Mouse (Mus musculus): ENCODE measurements around the gene Actn4.
A peak's percentile ranks its signal among the peaks of the same experiment; 100 is the strongest.

Gene Actn4

DNA sequence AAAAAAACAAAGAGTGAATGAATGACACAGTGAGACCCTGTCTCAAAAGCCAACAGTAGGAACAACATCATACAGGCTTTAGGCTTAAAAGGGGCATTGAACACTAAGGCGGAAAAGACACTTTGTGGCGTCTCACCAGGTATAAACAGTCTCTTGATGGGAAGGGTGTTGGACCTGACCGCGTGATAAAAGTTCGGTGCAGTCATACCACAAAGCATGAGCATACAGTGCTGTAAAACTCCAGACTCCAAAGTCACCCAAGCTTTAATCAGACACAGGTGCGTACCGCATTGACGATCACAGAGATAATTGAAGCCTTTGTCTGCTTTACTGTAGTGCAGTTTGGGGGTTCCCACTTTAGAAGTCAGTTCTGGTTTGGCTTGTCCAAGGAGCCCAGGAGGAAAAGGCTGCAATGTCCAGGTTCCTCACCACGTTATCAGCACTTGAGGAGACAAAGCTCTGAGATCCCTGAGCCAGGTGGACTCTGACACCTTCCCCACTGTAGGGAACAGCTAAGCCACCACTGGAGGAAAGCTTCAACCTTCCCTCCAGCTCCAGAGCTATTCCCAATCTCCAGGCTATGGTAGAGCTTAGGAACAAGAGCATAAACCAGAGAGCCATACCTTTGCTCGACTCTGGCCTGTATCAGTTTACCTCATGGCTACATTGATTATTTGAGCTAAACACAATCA lies 11.6 kb downstream of the Actn4 start:
- DNase-seq (ENCODE audit: low read depth, low spot score): no peak

DNA sequence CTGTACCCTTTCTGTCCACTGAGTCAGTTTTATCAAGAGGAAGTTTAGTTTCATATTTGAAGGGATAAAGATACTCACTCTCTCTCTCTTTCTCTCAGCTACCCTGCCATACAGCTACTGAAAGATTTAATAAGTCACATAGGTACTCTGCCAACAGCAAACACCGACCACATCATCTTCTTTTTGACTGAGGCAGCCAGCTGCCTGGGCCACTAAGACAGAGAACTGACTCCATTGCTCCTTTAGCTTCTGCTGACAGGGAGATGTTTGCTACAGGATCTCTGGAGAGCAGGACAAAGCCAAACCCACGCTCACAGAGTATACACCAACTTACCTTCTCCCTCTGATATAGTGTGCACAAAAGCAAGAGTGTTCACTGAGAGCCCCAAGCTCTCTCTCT lies 12.8 kb downstream of the Actn4 start:
- no peak for DNase-seq (ENCODE audit: low read depth, low spot score)

DNA sequence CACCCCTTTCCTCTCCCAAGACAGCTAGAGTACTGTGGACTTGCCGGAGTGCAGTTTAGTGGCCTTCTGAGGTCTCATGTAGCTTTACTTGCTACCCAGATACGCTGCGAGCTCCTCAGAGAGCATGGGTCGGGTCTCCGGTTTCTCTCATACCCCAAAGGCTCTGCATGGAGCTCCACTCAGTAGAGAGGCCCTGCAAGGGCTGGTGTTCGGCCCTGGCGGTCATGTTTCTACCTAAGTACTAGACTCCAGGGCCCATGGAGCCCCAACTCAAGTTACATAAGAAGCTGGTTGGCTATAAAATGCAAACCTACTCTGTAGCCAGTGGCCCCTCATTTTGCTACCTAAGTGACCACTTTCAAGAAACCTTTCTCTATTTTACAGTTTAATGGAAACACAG lies 13.4 kb downstream of the Actn4 start:
- DNase-seq (ENCODE audit: low read depth, low spot score): no peak

DNA sequence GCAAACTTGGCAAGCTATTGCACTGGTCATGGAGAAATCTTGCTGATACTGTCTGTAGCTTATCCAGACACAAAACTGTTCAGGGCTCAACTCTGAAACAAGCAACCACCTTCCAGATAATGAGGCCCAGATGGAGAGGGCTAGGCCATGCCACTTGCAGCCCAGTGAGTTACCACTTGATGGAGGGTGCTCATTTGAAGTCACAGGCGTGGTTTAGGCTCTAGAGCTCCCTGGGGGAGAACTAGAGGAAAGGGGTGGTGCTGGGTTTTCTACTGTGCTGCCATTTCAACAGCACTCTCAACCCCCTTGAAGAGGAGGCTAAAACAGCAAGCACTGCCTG lies 15.9 kb downstream of the Actn4 start:
- DNase-seq (ENCODE audit: low read depth, low spot score): no peak

DNA sequence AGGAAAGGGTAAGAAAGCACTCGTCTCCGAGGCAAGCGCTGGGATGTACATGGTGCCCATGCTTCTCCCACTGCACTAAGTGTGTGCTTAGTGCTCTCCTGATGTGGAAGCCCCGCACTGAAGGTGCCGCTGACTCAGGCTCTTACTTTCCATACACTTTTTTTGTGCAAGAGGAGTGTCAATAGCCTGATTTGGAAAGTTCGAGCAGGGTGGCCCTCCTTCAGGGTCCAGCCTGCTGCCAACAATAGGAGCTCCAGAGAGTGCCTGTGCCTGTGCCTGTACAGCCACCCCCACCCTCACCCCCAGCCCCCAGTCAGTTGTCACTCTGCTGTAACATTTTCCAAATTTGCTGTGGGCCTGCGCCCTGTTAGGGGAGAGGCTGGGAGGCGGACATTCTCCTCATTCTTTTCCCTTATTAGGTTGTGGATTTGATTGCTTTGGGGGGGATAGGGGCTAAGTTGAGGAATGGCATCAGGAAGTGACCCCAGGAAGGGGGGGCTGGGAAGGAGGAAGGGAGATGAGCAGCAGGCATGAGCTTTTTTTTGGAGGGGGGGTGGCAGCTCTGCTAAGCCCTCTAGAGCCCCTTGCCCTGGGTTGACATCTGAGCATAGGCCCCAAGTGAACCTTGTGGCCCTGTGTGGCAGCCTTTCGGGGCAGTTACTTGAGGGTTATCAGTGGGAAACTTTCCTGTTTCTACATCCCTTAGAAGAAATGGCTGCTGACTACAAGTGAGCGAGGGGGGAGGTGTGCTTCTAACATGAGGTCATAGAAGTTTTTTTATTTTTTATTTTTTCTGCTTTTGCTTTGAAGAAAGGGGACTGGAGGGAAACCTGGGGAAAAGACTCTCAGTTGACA lies 16.5 kb downstream of the Actn4 start:
- peak; percentile 34 for DNase-seq (ENCODE audit: low read depth, low spot score)

DNA sequence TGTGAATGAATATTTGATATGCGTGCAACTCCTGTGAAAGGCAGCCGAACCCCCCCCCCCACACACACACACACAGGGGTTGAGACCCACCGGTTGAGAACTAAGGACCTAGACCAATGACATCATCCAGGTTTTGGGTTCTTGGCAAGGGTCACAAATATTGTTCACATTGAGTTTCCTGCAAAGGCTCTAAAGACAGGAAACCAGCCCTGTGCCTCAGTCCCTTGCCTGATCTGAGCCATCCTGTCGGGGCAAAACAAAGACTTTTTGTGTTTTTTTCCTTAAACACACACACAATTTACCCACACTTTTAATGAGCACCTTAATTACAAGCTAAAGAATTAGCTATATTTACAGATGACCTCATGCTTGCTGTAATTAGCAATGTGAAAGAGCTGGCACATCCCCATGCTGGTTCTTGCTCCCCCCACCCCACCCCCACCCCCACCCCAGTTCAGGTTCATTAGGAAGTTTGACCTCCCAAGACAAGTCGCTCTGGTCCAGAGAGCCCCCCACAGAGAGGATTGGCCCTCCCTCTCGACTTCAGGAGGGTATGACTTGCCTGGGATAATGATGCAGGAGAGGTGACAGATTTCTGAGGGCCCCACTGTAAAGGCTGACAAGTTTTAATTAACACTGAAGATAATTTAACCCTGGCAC lies 17.3 kb downstream of the Actn4 start:
- DNase-seq (ENCODE audit: low read depth, low spot score): peak; percentile 55

DNA sequence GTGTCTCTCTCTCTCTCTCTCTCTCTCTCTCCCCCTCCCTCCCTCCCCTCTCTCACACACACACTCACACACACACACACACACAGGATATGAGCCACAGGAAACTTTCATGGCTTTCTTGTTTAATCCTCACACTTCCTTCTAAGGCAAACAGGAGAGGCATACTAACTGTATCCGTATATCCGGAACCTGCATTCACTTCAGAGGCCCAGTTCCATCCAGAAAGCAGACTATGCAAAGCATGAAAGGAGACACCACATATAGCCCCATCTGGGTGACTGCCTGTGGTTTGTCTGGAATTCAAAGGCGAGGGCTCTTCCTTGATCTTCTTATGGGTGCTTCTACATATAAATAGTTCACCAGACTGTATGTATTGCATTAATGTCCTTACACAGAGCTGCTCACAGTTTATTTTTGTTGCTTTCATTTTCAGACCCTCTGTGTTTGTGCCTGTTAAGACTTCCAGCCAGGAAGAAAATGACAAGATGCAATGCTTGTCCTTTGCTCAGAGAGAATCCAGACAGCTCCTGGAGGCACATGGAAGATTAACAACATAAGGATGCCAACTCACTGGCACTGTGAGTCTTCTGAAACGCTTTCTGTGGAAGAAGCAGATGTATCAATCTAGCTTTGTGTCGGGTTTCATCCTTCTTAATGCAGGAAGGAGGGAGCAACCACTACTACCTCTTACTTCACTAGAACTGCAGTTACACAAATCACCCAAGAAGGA lies 18.5 kb downstream of the Actn4 start:
- DNase-seq (ENCODE audit: low read depth, low spot score): peak; percentile 37

DNA sequence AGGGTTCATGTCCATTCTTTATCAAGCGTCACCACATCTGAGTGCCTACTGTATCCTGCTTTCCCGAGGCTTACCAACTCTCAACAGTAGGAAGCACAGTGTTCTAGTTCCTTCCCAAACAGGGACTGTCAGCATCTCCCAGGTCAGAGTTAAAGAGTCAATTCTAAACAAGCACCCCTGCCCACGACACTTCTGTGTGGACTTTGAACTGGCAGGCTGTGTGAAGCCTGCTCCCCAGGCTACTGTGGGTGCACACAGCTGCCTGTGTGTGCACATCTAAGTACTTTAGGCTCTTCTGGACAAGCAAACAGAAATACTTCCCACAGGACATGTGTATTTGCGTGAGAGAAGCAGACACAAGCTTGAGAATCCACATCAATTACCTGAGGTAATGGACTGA lies 20.6 kb downstream of the Actn4 start:
- DNase-seq (ENCODE audit: low read depth, low spot score): no peak

DNA sequence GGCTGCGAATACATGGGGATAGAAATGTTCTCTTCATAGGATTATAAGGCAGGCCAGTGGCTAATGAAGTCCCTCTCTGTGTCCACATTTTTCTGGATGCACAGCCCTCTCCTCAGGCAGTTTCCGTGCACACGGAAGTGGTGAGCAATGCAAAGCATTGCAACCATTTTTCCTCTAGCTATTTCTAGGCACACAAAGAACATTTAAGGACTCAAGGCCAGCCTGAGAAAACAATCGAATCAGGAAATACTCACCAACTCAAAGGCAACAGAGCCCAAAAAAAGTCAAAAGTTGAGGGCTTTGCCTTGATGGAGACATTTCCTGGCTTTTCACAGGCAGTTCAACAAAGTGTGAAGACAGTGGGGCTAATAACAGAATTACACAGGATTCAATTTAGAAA lies 21.0 kb downstream of the Actn4 start:
- no peak for DNase-seq (ENCODE audit: low read depth, low spot score)

DNA sequence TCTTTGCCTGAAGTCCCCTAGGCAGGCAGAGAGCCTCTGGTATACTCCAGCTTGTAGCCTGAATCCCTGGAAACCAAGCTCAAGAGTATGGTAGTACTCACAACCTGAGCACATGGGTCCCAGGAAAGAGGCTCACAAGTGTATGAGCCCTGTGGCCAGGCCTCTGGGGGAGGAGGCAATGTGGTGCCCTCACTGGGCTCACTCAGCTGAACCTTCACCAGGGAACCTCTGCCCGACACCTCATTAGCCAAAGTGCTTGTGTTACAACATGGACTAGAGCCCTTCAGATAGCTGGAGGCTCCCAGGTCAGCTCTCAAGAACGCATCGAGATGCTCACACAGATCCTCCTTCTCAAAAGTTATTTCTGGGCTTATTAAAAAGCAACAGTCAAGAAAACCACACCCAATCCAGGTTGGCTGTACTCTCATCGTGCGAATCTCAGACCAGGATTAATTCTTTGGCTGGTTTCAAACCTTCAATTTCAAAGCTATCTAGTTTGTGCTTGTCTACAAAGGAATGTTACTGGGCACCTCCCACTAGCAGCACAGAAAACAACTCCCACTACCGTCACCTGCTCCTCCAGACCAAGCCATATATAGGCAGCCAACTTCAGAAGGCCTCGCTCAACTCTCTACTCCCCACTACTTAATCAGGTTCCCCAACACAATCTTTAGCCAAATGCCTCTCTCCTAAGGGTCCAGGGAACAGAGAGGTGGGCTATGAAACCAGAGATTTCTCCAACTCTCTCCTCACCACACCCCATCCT lies 22.5 kb downstream of the Actn4 start:
- DNase-seq (ENCODE audit: low read depth, low spot score): no peak

DNA sequence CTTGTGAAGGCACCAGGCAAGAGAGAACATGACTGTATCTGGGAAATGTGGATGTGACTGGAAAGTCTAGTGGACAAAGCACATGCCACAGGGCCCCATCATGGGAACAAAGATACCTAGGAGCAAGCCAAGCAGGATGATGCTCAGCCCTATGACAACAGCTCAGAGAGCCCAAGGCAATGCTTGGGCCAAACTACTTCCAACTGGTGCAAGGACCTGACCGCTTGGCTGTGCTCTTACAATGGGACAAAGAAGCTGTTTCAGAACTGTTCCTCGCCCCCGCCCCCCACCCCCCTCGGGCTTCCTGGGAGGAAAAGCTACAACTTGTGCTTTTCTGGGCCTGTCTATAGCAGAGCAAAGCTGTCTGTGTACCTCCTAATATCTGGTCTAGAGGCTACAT lies 23.5 kb downstream of the Actn4 start:
- no peak for DNase-seq (ENCODE audit: low read depth, low spot score)

DNA sequence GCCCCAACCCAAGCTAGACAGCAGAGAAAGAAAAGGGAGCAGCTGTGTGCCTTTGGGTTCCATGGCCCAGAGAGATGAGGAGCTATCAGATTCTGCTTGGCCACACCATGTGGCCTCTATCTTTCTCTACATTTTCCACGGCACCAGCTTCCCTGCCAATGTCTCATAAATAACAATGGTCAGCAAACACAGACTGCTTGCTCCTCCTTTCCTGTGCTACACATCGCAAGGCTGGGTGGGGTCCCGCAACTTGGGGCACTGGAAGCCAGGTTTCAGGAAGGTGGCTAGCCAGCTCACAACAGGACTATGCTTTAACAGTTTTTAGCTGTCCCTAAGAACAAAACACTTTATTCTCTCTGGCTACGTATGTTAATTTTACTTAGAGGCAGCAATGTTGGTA lies 25.4 kb downstream of the Actn4 start:
- no peak for DNase-seq (ENCODE audit: low read depth, low spot score)

DNA sequence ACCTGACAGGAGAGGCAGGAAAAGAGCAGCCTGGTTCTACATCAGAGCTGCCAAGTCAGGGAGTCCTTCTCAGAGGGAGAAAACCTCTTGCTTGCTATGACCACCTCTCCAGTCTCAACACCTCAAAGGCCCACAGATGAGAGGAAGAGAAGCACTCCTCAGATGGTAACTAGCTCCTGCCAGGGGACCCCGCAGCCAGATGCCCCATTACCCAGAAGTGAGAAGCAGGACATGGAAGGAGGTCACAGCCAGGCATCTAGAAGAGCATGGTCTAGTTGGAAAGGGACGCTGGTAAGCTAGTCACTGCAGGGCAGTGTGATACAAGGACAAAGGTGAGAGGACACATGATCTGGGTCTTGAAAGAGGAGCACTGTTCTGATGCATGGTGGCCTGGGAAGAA lies 28.3 kb downstream of the Actn4 start:
- DNase-seq (ENCODE audit: low read depth, low spot score): no peak

DNA sequence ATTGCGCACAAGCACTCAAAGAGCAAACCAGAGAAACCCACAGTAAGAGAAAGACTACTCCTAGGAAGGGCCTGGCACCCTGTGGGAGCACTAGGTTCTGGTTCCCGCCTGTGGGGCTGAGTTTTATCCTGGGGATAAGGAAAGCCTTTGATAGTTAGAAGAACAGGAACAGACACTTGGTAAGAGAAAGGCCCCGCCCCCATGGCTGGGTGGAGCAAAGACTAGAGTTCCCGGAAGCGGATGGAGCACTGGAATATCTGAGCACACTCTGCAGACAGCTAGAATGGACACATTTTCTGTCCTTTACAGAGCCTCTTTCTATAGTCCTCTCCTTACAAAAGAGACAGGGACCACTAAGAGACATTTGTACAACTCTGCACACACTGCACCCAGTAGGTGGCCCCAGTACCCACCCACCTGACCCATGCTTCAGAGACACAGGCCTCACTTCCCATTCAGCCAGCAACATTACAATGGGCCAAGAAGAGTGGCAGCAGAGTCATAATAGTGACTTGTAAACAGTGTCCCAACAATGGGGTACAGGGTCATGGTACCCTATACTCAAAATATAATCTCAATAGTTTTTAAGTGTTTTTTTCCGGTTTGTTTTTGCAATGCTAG lies 29.6 kb downstream of the Actn4 start:
- no peak for DNase-seq (ENCODE audit: low read depth, low spot score)

DNA sequence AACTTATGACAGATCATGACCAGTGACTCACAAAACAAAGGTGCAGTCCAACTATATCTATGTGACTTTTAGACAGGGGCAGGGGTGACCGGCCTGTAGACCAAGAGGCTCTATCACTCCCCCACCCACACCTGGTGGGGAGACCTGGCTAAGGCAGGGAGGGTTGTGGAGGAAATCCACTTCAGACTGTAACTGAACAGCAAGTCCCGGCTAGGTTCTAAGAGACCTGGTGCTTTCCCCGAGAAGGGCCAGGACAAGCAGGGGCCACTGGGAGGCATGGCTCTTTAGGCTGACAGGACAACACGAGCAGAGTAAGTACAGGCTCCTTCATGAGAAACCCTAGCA lies 30.5 kb downstream of the Actn4 start:
- no peak for DNase-seq (ENCODE audit: low read depth, low spot score)

DNA sequence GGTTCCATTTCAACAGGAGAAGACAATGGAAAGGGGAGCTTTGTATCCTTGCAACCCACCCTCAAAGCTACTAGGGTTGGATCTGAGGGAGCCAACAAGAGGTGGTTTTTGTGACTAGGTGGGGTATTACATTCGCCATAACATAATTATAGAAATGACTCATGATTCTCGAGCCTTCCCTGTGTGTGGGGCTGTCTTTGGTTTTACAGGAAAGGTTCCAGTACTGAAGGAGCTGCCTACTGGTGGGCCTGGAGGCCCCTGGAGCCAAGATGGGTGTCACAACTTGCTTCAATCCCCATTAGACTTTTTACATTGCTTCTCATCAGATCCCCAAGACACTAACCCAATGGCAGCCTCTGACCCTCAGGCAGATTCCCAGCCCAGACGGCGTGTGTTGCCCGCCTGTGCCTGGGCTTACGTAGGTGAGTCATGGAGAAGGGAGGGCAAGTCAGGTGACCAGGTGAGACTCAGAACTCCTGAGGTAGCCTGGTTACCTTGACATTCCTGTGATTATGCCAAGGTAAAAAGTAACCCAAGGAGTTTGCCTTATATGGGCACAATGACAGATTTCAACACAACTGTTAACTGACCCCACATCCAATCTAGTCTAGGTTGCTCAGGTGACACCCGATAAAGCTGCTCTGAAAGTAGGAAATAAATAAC lies 31.0 kb downstream of the Actn4 start:
- DNase-seq (ENCODE audit: low read depth, low spot score): no peak

DNA sequence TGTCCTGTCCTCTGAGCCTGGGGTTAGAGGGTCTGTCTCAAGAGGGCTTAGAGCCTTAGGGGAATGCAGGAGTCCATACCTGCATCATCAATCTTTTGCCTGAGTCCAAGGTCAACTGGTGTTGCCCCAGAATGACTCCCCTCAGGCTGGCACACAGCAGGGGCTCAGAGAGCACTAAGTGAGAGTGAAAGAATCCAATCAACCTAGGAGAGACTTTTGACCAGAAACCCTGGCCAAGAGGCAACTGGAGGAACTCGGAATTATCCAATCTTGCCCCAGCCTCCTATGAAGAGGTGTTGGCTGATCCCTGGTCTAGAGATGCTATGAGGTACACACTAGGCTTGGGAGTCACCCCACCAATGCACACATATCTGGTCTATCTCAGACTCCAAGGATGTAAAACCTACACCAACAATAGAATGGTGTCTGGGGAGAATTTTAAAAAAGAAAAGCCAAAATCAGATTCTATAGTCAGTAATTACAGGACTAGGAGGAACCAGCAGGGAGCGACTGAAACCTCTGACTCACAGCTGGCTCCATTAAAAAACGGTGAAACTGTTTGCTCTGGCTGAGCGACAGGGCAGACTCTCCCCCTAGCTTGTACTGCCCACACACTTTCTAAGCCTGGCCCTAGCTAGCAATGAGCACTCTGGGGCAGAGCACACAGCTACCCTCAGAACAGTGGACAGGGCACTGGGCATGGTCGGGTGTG lies 31.7 kb downstream of the Actn4 start:
- DNase-seq (ENCODE audit: low read depth, low spot score): no peak

DNA sequence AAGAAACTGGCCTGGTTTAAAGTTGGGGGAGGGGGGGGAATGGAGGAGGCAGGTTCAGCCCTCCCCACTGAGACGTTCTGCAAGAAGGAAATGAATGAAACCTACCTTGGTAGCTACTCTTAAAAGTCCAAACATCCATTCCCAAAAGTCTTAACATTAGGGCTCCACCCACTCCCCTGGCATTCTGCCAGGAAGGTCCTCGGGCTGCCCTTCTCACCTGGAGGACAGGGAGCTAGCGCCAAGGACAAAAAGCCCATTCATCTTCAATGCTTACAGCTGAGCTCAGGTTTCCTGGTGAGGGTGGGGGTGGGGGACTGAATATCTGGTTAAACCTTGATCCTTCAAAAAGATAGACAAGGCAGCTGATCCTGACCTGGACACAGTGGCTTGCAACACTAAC lies 32.8 kb downstream of the Actn4 start:
- DNase-seq (ENCODE audit: low read depth, low spot score): no peak

DNA sequence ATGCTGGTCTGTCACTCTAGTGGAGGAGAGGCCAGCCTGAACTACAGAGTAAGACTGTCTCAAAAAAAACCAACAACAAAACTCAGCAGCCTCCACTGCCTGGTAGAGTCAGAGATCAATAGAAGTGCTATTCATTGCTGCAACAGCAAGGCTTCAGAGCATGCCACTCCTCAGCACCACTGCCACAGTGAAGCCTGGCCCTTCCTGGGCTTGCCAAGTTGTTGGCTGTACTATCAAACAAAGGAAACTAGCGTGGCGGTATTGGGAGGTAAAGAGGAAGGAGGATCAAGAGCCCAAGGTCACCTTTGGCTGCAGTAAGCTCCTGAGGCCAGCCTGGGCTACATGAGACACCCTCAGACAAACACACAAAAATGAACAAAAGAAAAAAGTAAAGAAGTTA lies 36.0 kb downstream of the Actn4 start:
- no peak for DNase-seq (ENCODE audit: low read depth, low spot score)

DNA sequence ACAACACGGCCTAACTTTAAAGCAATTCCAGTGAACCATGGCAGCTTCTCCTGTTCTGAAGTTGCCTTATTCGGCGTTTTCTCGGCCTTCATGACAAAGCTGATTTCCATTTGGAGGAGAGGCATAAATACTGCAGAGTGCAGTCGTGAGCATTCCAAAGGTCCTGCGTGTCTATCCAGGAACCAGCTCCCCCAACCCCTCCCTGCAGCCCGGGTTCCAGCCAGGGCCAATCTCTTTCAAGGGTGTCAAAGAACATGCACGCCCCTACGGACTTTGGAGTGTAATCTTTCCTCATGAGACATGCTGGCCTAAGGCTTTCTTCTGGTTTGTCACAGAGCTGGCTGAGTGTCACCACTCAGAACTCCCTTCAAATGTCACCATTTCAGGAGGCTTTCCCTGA lies 36.8 kb downstream of the Actn4 start:
- no peak for DNase-seq (ENCODE audit: low read depth, low spot score)
